In the genomic region with DNA sequence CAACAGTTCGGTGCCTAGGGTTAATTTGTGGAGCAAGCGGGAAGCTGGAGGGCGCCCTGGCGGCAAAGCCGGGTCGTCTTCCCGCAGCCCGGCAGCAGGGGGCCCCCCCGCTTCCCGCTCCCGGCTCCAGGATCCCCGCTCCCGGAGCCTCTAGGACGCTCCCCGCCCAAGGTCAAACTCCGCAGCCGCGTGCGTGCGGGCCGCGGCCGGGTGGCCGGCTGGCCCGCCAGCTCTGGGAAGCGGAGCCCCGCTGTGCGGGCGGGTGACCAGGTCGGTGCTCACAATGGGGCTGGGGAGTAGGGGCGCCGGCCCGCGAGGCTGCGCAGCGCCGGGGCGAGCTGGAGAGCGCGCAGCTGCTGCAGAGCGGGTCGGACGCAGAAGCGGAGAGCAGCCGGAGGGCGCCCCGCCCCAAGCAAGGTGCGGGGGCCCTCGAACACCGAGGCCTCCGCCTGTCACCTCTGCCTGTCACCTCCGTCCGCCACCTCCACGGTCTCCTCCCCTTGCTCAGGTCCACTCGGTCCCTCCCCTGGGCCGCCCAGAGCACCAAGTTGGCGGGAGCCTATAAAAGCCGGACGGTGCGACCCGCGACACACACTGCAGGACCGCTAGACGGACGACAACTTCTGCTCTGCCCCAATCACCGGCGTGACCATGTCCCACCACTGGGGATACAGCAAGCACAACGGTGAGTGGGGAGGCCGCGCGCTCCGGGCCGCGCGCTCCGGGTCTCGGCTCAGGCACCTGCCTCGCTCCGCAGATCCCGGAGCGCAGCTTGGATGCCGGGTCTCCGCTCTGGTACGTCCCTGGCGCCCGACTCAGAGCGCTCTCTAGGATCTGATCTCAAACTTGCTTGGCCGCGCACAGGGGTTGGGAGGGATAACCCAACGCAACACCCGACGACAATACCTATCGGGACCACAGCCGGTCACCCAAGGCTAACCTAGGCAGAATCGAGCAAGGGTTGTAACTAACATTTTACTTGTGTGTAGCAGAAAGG, we compare ENCODE assay signal across 8 mouse cellular contexts. TPM values are rescaled to one million over a fixed set of nuclear protein-coding genes. Genes with fewer than 3 reads are reported as not detected.
A peak's percentile ranks its signal among the peaks of the same experiment; 100 is the strongest.
DNase-seq lines count a peak whose midpoint lies in the region; ATAC-seq and TF ChIP-seq lines count a peak whose summit lies in the region.

Gene Car2, plus strand, starts transcription at position 172 of the 997 bp plus-strand sequence.

- peaks cover 13% of the 10 kb centered on the region for H3K27me3 ChIP-seq in forebrain, embryonic 12.5 days
- no peaks in the 10 kb centered on the region for H3K27me3 ChIP-seq in heart, embryonic 15.5 days
- no peaks in the 10 kb centered on the region for H3K27me3 ChIP-seq in liver, embryonic 15.5 days
- 0 out of 2 replicates have a peak, but pooled peaks cover 3% of the 10 kb centered on the region for H3K27me3 ChIP-seq in neural tube, embryonic 12.5 days (replicated peaks)
- H3K27me3 ChIP-seq in stomach, postnatal 0 days (ENCODE audit: control insufficient read depth, insufficient read depth, low read length), result no peaks in the 10 kb centered on the region

- 0 out of 2 replicates have a peak, but pooled peaks cover 3% of the 10 kb centered on the region for H3K4me1 ChIP-seq in forebrain, embryonic 12.5 days
- H3K4me1 ChIP-seq in heart, embryonic 15.5 days (replicated peaks), result peaks cover 7% of the 10 kb centered on the region; the same call in 1 of the 2 replicates
- peaks cover 31% of the 10 kb centered on the region for H3K4me1 ChIP-seq in liver, embryonic 15.5 days (replicated peaks)
- H3K4me1 ChIP-seq in neural tube, embryonic 12.5 days, result no peaks in the 10 kb centered on the region
- H3K4me1 ChIP-seq in stomach, postnatal 0 days (replicated peaks; ENCODE audit: control insufficient read depth, insufficient read depth), result no peaks in the 10 kb centered on the region; the same call in 1 of the 2 replicates

- peak within 1 kb of the TSS; percentile 36; the same call in 1 of the 2 replicates for H3K27ac ChIP-seq in forebrain, embryonic 12.5 days
- peak within 1 kb of the TSS; percentile 82 for H3K27ac ChIP-seq in heart, embryonic 15.5 days
- H3K27ac ChIP-seq in liver, embryonic 15.5 days (replicated peaks), result peak within 1 kb of the TSS; percentile 99
- H3K27ac ChIP-seq in neural tube, embryonic 12.5 days, result no peak within 1 kb of the TSS
- peak within 1 kb of the TSS; percentile 82 for H3K27ac ChIP-seq in stomach, postnatal 0 days (replicated peaks)

- ATAC-seq in CD4-positive, CD25-positive, alpha-beta regulatory T cell, adult 4 months, result peak; percentile 65
- ATAC-seq in forebrain, embryonic 12.5 days (ENCODE audit: low FRiP score), result peak; percentile 86
- peak; percentile 86 for ATAC-seq in heart, embryonic 15.5 days (replicated peaks; ENCODE audit: insufficient number of reproducible peaks, insufficient read depth, low FRiP score, low read depth)
- ATAC-seq in liver, embryonic 15.5 days (ENCODE audit: insufficient read depth), result peak; percentile 93
- ATAC-seq in neural tube, embryonic 12.5 days (ENCODE audit: low FRiP score, low read depth), result peak; percentile 89
- ATAC-seq in stomach, postnatal 0 days (ENCODE audit: low FRiP score, low TSS enrichment), result peak; percentile 95

- TF ChIP-seq CTCF in stomach, postnatal 0 days (IDR thresholded peaks at IDR 0.05; ENCODE audit: low read depth), result peak; percentile 67

- no peak for TF ChIP-seq EP300 in stomach, postnatal 0 days (optimal IDR thresholded peaks at IDR 0.05)

- H3K36me3 ChIP-seq in forebrain, embryonic 12.5 days (replicated peaks), result no peaks in the 10 kb centered on the region
- no peaks in the 10 kb centered on the region for H3K36me3 ChIP-seq in heart, embryonic 15.5 days
- H3K36me3 ChIP-seq in liver, embryonic 15.5 days (replicated peaks), result peaks cover 41% of the 10 kb centered on the region
- H3K36me3 ChIP-seq in neural tube, embryonic 12.5 days, result no peaks in the 10 kb centered on the region
- no peaks in the 10 kb centered on the region for H3K36me3 ChIP-seq in stomach, postnatal 0 days (ENCODE audit: control insufficient read depth, insufficient read depth, low read length)

- H3K4me2 ChIP-seq in forebrain, embryonic 12.5 days, result peak within 1 kb of the TSS; percentile 86
- H3K4me2 ChIP-seq in heart, embryonic 15.5 days, result peak within 1 kb of the TSS; percentile 87
- peak within 1 kb of the TSS; percentile 74 for H3K4me2 ChIP-seq in liver, embryonic 15.5 days
- peak within 1 kb of the TSS; percentile 79 for H3K4me2 ChIP-seq in neural tube, embryonic 12.5 days (replicated peaks)
- peak within 1 kb of the TSS; percentile 95 for H3K4me2 ChIP-seq in stomach, postnatal 0 days (replicated peaks; ENCODE audit: low read depth)

- H3K4me3 ChIP-seq in forebrain, embryonic 12.5 days (replicated peaks), result peak within 1 kb of the TSS; percentile 76
- H3K4me3 ChIP-seq in heart, embryonic 15.5 days, result peak within 1 kb of the TSS; percentile 93
- peak within 1 kb of the TSS; percentile 86 for H3K4me3 ChIP-seq in liver, embryonic 15.5 days (replicated peaks)
- H3K4me3 ChIP-seq in neural tube, embryonic 12.5 days, result peak within 1 kb of the TSS; percentile 77
- peak within 1 kb of the TSS; percentile 84 for H3K4me3 ChIP-seq in stomach, postnatal 0 days (ENCODE audit: low read depth, low read length)

- WGBS in forebrain, embryonic 12.5 days, result under 1% methylated on average over 85 of the region's 95 CpGs
- WGBS in heart, embryonic 15.5 days, result under 1% methylated on average over 92 of the region's 95 CpGs
- WGBS in liver, embryonic 15.5 days (ENCODE audit: insufficient replicate concordance), result under 1% methylated on average over 95 of the region's 95 CpGs
- 1% methylated on average over 94 of the region's 95 CpGs for WGBS in neural tube, embryonic 12.5 days
- 1% methylated on average over 78 of the region's 95 CpGs for WGBS in stomach, postnatal 0 days

- H3K9ac ChIP-seq in forebrain, embryonic 12.5 days, result peak within 1 kb of the TSS; percentile 77
- H3K9ac ChIP-seq in heart, embryonic 15.5 days, result peak within 1 kb of the TSS; percentile 77
- H3K9ac ChIP-seq in liver, embryonic 15.5 days, result peak within 1 kb of the TSS; percentile 99
- H3K9ac ChIP-seq in neural tube, embryonic 12.5 days, result peak within 1 kb of the TSS; percentile 68
- peak within 1 kb of the TSS; percentile 74 for H3K9ac ChIP-seq in stomach, postnatal 0 days (ENCODE audit: low read length)

- no peaks in the 10 kb centered on the region for H3K9me3 ChIP-seq in forebrain, embryonic 12.5 days
- H3K9me3 ChIP-seq in heart, embryonic 15.5 days (replicated peaks), result no peaks in the 10 kb centered on the region
- H3K9me3 ChIP-seq in liver, embryonic 15.5 days (replicated peaks), result no peaks in the 10 kb centered on the region
- no peaks in the 10 kb centered on the region for H3K9me3 ChIP-seq in neural tube, embryonic 12.5 days
- no peaks in the 10 kb centered on the region for H3K9me3 ChIP-seq in stomach, postnatal 0 days (ENCODE audit: control insufficient read depth, low read length)

- peak; percentile 78 for DNase-seq in c-Kit-positive CD71-positive TER-119-positive erythroid progenitor cells, embryonic 14.5 days (ENCODE audit: low spot score)
- peak; percentile 89 for DNase-seq in kidney, postnatal 14 days
- DNase-seq in stomach, postnatal 0 days (ENCODE audit: low spot score), result peak; percentile 89

RNA-seq across cellular contexts. Expression of gene Car2, which starts in this region (rescaled TPM):
- polyA plus RNA-seq in CD4-positive, CD25-positive, alpha-beta regulatory T cell, adult 4 months (2017; shearing (Covaris generic)), result 1 to 10 TPM; 4.0 to 6.9 TPM
- polyA plus RNA-seq in forebrain, embryonic 12.5 days (2016; fragmentation: Nextera tagmentation; extraction: Ambion mirVana), result 40.2 and 50.7 TPM in 2 replicates
- polyA plus RNA-seq in heart, embryonic 15.5 days (2015; fragmentation: Nextera tagmentation; extraction: Ambion mirVana), result 53.3 and 79.5 TPM in 2 replicates
- polyA plus RNA-seq in liver, embryonic 15.5 days (2015; fragmentation: Nextera tagmentation; extraction: Ambion mirVana), result 2,386 and 2,474 TPM in 2 replicates
- polyA plus RNA-seq in neural tube, embryonic 12.5 days (2016; fragmentation: Nextera tagmentation; extraction: Ambion mirVana), result 44.3 and 46.3 TPM in 2 replicates
- polyA plus RNA-seq in stomach, postnatal 0 days (2015; fragmentation: Nextera tagmentation; extraction: Ambion mirVana), result 937 and 994 TPM in 2 replicates

Comparison
In these comparisons a context has a peak if more than half of its experiments do, and no peak if none do; other contexts are left out.
1. RNA of gene Car2 (polyA plus RNA-seq): 2,386 to 2,474 TPM in liver, embryonic 15.5 days and 937 to 994 TPM in stomach, postnatal 0 days; 53.3 to 79.5 TPM in heart, embryonic 15.5 days, 40.2 to 50.7 TPM in forebrain, embryonic 12.5 days, 44.3 to 46.3 TPM in neural tube, embryonic 12.5 days and 4.0 to 6.9 TPM in CD4-positive, CD25-positive, alpha-beta regulatory T cell, adult 4 months; every median in the first group is over 10 times any median in the second.
2. Peak in every context shown above with its lines, with median percentiles within 50 percentile points of each other: ATAC-seq, DNase-seq, H3K4me2 ChIP-seq, H3K4me3 ChIP-seq and H3K9ac ChIP-seq.